Mouse (Mus musculus) induced T-regulatory cell, adult 2 months (primary cell): ENCODE measurements around the gene Slc9a5.
A peak's percentile ranks its signal among the peaks of the same experiment; 100 is the strongest.

Experiments
- DNase-seq: peaks from one replicate; pipeline ENCODE4 v3.0.0-alpha.2; 2012; ENCODE audit warnings: low read depth

Gene Slc9a5

DNA sequence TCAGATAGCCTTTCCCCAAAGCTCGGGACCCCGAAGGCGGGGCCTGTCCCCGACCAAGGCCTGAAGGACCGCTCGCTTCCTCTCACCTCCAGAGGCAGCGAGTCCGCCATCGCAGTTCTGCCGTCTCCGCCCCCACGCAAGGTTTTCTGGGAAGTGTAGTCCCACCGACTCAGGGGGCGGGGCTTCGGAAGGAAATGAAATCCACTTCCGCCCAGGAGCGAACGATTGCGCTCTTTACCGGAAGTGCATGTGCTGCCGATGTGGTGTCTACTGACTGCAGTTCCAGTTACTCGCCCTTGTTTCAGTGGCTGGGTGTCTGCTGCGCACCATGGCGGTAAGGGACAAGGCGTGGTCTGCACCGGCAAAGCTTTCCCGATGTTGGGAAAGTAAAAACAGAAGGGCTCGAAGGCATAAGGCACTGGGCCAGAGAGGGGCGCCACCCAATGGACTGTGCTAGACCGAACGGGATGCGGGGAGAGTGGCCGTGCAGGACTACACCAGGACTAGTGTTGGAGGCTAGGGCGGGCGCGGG is 22.4 kb upstream of the Slc9a5 start, which contains the start of the genes Lrrc29 and Tmem208:
Gene Lrrc29, minus strand, starts transcription at position 138 of the 532 bp plus-strand sequence.
Gene Tmem208, plus strand, starts transcription at position 214 of the 532 bp plus-strand sequence.
- peak; percentile 98 for DNase-seq

DNA sequence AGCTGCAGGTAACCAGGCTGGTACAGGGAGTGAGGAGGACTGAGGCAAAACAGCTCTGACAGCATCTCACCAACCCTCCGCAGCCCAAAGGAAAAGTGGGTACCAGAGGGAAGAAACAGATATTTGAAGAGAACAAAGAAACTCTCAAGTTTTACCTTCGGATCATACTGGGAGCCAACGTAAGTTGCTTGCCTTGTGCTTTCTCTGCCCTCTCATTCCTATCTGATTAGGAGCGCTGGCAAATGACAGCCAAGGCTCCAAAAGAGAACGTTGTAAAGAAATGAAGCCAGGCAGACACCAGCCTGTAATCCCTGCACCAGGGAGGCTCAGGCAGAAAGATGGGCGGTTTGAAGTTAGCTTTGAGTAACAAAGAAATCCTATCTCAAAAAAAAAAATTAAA is 21.7 kb upstream of the Slc9a5 start:
- DNase-seq: no peak

DNA sequence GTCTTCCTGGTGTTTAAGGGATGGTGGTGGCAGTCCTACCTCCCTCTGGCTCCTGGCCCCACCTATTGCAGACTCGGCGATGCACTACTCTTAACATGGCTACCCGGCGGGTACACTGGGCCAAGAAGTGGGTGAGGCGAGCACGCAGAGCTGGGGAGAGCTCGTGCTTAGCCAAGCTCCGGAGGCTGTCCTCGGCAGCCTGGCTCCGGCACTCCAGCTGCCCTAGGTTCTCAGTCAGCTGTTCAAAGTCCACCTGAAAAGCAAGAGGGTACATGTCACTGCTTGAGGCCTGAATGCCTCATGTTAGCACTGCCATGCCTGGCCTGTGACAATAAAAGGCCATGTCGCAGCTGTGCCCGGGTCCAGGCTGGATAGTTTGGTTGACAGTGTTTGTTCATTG is 18.3 kb upstream of the Slc9a5 start:
- no peak for DNase-seq

DNA sequence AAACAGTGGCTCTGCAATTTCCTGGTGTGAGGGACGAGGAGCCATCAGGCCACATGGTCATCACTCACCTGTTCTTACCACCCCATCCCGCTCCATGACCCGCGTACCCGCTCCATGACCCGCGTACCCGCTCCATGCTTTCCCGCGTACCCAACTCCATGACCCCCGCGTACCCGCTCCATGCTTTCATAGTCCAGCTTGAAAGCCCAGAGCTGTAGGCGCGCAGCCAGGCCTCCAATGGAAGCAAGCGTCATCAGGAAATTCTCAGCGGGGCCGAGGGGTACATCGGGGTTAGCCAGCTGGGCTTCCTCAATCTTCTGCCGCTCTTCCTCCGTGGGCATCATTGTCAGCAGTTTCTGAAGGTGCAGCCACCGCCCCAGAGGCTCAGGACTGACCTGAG is 17.2 kb upstream of the Slc9a5 start:
- no peak for DNase-seq

DNA sequence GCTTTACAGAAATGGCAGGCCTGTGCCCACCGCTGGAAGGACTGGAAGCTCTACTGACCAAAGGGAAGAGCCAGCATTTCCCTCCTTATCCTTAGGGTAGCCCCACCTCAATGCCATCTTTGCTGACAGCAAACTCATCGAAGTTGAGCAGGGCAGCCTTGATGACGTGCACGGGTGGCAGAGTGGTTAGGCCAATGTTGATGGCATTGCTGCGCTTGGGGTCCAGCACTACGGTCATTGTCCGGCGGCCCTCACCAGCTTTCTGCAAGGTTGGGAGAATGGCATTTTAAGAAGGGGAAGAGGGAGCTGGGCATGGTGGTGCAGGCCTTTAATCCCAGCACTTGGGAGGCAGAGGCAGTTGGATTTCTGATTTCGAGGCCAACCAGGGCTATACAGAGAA is 16.7 kb upstream of the Slc9a5 start:
- no peak for DNase-seq

DNA sequence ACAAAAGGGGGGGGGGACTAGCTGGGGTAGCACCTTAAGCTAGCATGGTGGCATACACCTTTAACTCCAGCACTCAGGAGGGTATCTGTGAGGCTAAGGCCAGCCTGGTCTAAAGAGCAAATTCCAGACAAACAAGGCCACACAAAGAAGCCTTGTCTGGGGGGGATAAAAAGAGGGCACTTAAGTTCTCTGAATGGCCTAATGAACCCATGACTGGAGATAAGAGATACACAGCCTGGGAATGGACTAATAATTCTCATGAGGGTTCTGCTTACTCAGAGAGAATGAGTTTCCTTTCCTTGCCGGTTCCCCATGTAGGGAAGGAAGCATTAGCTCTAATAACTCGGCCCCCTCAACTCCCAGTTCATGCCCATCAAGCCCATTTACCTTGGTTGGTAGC is 16.1 kb upstream of the Slc9a5 start:
- no peak for DNase-seq

DNA sequence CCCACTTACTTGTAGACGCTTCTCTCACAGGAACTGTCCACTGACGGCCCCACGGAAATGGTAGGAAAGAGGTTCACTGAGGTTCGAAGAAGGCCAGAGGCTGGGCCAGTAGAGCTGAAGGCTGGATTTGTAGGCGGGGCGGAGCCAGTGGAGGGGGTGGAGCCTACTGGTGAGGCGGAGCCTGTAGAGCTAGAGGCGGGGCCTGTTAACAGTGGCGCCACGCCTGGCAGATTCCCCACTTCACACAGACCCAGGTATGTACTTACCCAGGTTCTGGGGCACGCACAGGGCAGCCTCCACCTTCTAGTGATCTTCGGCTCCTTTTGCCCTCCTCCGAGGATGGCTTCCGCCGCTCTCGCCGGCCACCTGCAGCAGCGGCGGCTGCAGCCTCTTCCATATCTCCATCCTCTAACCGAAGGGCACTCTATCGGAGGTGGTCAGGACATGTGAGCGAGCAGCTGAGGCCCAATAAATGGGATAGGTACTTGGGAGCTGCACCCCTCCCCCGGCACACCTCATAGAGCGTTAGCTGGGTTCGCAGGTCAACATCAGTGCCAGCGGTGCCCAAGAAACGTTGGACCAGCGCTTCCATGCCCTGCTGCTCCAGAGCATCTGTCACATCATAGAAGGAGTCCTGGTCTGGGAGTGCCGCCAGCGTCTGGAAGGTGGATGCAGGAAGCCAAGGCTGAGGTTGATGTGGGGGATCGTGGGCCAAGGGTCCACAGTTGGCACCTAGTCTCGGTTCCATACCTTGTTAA is 12.1 kb upstream of the Slc9a5 start:
- no peak for DNase-seq

DNA sequence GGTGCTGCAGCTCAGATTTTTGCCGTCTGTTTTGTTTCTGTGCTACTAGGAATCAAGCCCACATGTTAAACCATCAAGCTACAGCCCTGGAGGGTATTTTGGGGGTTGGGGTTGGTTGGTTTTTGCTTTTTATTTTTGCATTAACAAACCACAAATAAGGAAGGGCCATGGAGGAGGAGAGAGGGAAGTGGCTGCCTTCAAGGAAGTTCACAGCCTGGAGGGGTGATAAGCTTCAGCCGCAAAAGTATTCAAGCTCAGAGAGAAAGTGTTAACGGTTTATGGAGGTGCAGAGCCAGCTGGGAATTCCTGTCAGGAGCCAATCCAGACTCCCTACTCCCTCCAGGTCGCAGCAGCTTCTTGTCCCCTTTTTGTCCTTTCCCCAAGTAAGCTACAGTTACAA is 9.7 kb upstream of the Slc9a5 start:
- DNase-seq: no peak

DNA sequence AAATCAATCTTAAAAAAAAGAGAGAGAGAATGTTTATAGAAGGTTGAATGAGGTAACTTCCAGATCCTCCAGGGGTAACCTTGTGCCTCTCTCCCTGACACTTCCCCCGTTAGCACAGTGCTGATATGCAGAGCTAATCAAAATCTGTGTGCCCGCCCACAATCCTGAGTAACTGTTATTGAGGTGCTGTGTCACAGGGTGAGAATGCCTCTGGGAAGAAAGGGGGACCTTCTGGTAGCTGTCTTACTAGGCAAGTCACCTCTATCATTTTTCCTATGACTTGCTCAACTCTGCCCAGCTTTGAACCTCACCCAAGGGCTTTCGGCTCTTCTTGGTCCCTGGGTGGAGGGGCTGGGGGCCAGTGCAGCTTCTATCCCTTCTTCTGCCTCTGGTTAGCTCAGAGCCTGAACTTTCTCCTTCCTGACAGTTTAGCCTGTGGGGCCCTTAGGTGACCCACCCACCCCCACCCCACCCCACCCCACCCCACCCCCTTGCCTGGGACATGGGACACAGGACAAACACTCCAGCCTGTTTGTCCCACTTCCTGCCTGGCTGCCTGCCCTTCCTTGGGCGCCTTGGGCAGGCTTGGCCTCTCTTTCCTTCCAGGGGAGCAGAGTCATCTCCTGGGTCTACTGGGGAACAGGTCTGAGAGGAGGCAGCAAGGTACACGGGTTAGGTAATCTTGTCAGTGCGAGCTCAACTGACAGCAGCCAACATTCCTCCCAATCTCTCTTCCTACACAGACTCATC is 8.6 kb upstream of the Slc9a5 start:
- DNase-seq: no peak

DNA sequence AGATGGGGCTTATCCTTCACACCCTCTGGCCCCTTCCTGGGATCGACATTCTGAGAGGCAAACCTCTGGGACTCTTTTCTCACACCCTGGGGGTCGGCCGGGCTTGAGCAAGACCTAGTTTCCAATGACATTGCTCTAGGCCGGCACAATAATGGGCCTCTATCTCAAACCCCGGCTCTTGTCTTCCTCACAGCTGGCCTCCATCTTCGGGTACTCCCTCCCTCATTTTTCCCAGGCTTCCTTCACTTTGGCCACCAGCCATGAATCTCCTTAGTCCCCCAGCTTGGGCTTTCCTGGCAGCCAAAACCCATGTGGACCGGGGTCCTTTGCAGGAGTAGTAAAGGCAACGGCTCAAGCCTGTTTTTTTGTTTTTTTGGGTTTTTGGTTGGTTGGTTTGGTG is 7.2 kb upstream of the Slc9a5 start:
- no peak for DNase-seq

DNA sequence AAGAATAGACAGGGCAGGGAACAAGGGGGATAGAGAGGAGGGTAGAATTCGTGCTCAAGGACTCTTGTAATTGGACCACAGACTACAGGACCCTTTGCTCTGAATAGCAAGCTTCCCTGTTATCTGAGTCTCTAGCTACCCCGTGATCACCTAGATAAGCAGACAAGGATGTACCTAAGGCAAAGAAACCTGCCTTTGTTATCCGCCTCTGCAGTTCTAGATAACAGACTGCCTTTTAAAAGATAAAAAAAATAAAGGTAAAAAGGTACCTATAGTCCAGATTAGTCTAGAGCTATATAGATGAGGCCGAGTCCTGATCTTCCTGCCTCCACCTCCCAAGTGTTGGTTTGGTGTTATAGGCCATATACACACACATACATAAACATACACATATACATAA is 5.9 kb upstream of the Slc9a5 start:
- no peak for DNase-seq

DNA sequence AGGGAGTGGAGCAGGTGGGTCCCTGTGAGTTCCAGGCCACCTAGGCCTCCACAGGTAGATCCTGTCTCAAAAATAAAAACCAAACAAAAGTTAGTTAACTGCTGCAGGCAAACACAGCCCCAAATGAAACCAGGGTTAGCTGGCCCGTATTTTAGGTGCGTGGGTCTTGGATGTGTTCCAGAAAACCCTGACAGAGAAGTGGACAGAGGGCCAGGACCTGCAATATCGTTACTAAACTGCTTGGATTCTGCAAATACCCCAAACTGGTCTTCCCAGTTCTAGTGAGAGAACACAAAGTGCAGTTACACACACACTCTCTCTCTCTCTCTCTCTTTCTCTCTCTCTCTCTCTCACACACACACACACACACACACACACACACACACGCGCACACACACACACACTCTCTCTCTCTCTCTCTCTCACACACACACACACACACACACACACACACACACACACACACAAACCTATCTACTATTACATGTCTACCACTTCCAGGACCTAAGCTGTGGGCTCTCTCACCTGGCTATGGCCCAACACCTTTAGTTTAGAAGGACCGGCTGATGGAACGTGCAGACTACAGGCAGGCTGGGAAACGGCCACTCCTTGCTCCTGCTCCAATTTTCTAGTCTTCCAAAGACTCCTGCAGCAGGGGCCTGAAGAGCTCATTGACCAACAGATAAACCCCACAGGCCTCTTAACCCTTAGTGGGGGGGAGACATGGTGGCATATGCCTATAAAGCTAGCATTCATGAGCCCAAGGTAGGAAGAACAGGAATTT is 4.7 kb upstream of the Slc9a5 start:
- no peak for DNase-seq

DNA sequence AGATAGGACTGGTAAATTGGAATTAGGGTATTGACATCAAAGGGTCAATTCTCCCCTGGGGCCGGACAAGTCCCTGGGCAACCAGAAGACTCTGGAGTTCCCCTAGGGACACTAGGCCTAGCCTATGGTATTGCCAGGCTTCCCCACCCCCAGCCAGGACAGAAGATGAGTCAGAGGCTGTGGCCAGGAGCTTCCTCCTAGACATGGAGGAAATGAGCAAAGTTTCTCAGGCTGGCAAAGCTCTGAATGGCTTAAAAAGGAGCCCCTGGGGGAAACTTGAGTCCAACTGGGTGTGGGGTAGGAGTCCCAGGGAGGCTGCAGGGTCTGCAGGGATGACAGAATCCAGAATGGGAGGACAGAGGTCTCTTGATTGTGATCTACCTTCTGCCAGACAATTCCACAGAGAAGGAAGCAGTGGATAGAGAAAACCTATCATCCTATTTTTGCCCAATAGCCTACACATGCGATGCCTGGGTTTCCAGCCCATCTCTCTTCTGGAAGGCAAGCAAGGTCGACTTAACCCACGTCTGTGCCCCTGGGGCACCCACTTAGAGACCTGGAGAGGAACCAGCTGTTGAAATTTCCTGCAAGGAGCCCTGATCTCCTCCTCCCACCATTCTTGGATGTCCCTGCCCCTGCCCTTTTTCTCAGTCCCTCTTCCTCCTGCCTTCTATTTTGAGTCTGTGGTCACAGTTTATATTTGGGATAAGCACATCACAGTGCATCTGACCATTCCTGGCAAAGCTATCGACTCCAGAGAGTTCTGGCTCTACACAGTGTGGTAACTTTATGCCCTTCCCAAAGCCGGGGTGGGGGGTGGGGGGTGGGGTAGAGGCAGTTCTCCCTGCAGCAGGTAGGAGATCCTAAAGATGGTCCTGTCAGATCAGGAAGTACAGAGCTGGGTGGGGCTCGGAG is 3.3 kb upstream of the Slc9a5 start:
- DNase-seq: peak; percentile 19

DNA sequence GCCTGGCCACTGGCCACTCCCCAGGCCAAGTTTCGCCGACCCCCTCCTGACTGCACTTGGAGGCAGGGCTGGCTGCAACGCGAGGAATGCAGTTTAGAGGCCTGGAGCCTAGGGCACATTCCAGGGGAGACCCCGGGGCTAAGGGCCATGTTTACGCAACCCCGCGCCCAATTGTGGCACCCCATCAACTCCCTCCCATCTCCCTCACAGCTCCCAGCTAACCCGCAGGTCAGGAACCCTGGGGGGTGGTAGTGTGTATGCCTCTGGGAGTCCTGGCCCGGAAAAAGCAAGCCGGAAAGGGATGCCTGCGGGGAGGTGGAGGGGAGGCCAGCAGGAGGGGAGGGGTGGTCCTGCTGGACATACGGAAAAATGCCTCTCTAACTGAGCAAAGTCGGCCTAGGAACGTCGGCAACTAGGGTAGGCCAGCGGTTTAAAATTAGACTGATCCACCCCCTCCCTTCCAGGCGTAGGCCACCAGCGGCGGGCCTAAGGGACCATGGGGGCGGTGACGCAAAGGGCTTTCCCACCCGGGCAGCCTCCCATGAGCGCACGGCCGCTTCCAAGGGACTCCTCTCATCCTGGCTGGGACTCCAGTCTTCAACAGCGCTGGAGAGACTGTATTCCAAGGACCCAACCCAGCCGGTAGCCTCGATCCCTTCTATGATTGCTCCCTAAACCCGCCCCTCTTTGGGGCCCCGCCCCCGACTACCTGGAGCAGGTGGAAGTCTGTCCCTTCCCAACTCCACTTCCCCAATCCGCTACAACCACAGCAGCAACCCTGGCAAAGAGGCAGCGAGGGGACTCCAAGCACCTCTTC is 1.8 kb upstream of the Slc9a5 start:
- no peak for DNase-seq

DNA sequence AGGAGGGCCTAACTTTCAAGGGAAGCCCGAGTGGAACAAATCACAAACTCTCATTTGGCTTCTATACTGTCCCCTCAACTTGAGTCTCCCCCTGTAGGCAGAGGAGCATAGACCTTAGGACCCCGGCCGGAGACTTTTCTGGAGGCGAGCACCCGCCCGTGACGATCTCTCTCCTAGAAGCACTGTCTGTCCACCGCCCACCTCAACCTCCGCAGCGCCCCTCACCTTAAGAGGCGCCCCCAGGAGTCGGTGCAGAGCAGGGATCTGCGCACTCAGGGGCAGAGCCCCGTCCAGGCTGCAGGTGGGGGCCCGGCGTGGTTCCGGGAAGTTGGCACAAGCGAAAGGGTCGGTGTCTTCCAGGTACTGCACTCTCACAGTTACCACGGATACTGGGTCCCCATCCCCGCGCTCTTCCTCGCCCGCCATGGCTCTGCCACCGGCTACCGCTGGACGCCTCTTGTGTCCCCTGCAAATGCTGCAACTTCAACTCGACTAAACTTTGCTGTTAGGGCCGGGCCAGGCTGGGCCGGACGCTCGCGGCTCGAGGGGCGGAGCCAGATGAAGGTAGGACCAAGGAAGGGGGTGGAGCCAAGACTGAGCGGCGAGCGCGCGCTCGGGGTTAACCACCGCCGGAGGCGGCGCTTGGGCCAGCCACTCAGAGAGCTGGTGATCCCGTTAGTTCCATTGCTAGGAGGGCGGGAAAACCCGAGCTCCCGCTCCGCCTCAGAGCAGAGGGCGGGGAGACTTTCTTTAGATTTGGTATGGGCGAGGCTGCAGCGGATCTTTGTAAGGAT is 1.0 kb upstream of the Slc9a5 start, which contains the start of gene Fhod1:
Gene Fhod1, minus strand, starts transcription at position 526 of the 794 bp plus-strand sequence.
- DNase-seq: peak; percentile 97

DNA sequence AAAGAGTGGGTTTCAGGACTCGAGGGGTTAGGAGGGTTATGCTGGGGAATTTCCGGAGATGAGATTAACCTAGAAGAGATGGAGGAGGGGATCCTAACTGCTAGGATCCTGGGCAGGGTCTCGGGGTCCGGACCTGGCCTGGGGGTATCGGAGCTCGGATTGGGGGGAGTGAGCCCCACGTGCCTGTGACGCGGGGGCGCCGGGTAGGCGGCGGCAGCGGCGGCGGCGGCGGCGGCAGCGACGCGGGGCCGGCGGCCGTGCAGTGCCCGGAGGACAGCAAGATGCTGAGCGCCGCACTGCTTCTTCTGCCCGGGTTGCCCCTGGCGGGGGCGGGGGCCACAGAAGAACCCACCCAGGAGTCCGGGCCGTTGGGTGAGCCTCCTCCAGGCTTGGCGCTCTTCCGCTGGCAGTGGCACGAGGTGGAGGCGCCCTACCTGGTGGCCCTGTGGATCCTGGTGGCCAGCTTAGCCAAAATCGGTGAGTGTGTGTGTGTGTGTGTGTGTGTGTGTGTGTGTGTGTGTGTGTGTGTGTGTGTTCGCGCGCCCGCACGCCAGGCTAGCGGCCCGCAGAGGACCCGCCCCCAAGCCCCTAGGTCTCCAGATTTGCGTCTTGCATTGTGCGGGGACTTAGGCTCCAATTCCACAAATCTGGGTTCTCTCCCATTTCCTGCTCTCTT is 591 bp downstream of the Slc9a5 start:
- DNase-seq: peak; percentile 67

DNA sequence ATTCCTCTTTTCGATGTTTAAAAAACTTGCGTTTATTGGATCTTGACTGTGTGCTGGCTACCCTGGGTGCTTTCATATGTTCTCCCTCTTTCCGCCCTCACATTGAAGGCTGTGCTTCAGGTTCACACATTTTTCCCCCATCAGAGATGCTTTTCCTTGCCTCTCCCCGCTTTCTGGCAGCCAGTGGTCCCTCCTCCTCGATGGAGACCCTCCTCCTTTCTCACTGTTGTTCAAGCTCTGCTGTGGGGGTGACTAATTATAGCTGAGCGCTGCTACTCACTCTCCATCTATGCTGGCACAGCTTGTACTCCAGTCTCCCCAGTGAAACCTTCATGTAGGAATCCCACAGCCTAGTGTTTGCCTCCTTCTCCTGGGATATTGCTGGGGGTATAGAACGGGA is 1.5 kb downstream of the Slc9a5 start:
- DNase-seq: no peak

DNA sequence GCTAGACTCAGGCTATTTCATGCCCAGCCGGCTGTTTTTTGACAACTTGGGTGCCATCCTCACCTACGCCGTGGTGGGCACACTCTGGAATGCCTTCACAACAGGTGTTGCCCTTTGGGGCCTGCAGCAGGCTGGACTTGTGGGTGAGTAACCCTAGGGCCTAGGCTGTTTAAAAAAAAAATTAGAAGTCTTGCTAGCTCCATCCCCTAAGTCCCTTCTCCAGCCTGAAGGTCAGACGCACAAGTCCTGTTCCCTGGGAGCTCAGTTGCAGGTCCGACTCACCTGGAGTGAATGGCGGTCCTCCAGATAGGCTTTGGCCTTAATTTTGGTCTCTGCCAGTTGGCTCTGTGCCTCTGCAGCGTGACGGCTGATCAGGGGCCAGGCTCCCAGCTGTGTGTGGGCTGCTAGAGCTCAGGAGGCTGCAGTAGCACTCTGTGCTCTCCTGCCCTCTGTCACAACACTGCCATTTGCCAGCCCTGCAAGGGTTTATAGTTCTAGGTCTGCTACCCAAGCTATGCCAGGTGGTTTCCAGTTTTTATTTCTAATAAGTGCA is 5.0 kb downstream of the Slc9a5 start:
- DNase-seq: no peak

DNA sequence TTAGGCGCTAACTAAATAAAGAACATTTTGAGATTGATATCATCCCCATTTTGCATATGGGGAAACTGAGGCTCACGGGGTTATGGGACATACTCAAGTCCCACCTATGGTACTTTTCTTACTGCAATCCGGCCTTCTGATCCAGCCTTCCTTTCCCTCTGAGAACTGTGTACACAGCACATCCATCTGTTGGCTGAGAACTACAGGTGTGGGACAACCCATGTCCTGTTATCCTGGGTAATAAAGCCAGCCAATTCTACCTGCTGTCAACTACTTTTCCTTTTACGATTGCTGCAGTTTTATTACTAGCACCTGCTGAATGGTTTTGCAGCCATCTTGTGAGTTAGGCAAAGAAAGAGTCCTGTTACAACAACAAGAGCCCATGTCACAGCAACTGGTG is 5.9 kb downstream of the Slc9a5 start:
- DNase-seq: no peak
